Mouse (Mus musculus) neural tube, embryonic 15.5 days (tissue): Measurements from ENCODE around the gene Ccnj. TPM values are rescaled to one million over a fixed set of nuclear protein-coding genes. Genes with fewer than 3 reads are reported as not detected.

Experiments
- microRNA-seq: library from miRNA; unstranded; fragments of <30 nt; microRNA quantifications from one replicate; pipeline ENCODE4, GENCODE M21; 2017
- polyA plus RNA-seq: library from polyadenylated mRNA; unstranded; fragments of >200 nt; fragmentation: Nextera tagmentation; extraction: Ambion mirVana; gene quantifications from 2 replicates; pipeline ENCODE4 v1.2.1, GENCODE M21; 2015

The Ccnj gene
- polyA plus RNA-seq, 1 experiment from 2014 or later: 15.1 TPM

Small RNAs within 50 kb of the gene (microRNA-seq; reads per million reads assigned to microRNA genes)
- gene Mir8092: 1.2 reads per million

Other genes with a start within 250 kb of the Ccnj start
- 43.0 and 49.1 TPM in 2 replicates for gene Aldh18a1, start 242.8 kb upstream of the Ccnj start, polyA plus RNA-seq
- gene Tctn3, start 219.0 kb upstream of the Ccnj start, polyA plus RNA-seq: 13.7 and 14.8 TPM in 2 replicates
- gene Entpd1, start 218.9 kb upstream of the Ccnj start, polyA plus RNA-seq: 7.0 and 10.4 TPM in 2 replicates
- 0.23 and 0.55 TPM in 2 replicates for gene Cc2d2b, start 82.5 kb upstream of the Ccnj start, polyA plus RNA-seq
- gene Zfp518a, start 63.4 kb downstream of the Ccnj start, polyA plus RNA-seq: 3.8 and 4.7 TPM in 2 replicates
- gene Blnk, start 163.3 kb downstream of the Ccnj start, polyA plus RNA-seq: 1.0 and 3.7 TPM in 2 replicates
- gene Dntt, start 198.0 kb downstream of the Ccnj start, polyA plus RNA-seq: 0.23 and 0.38 TPM in 2 replicates
- gene Opalin, start 245.8 kb downstream of the Ccnj start, polyA plus RNA-seq: not detected in 2 replicates